Mouse (Mus musculus): ENCODE data around the gene Bicdl2.

DNA sequence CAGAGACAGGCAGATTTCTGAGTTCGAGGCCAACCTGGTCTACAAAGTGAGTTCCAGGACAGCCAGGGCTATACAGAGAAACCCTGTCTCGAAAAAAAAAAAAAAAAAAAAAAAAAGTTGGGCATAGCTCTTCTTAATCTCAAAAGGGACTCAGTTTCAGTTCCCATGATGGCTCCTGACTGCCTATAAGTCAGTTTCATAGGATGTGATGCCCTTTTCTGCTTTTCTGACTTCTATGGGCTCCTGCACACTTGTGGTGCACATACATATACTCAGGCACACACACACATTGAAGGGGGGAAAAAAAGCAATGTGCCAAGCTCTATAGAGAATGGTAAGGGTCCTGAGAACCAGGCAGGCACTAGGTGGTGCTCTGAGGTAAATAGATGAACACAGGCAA, 7.0 kb upstream of the Bicdl2 start:
- TF ChIP-seq CTCF (IDR thresholded peaks at IDR 0.05; ENCODE audit: extremely low read depth, insufficient read depth, low read length), result no peak
- no peak for TF ChIP-seq POLR2A (IDR thresholded peaks at IDR 0.05; ENCODE audit: extremely low read depth, insufficient read depth, low read length)
